In the genomic region with DNA sequence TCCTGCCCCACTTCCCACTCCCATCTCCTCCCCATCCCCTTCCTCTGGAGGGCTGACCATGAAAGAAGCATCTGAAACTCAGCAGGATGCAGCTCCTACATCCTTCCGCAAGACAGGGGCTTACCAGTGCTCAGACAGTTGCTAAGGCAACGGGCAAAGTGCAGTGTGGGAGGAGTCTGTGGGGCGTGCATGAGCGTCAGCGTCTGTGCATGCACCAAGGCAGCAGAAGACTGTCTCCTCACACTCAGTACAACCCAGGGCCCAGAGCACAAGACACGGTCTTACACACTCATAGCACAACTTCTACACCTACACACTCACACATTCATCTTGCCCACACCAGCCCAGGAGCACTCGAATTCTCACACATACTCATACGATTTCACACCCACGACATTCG, we compare ENCODE assay signal across 8 mouse cellular contexts.
DNase-seq lines count a peak whose midpoint lies in the region; ATAC-seq and TF ChIP-seq lines count a peak whose summit lies in the region.

No protein-coding gene starts in this region.

- peak; percentile 92 for ATAC-seq in forebrain, embryonic 14.5 days

- H3K4me2 ChIP-seq in forebrain, embryonic 14.5 days (ENCODE audit: low read length) = peak overlapping the region; percentile 28; the same call in 1 of the 2 replicates

- no peak for TF ChIP-seq POLR2A in thymus, adult 2 months (IDR thresholded peaks at IDR 0.05; ENCODE audit: control insufficient read depth, extremely low read depth, insufficient read depth, low read length, poor library complexity)
- TF ChIP-seq POLR2A in kidney, adult 2 months (IDR thresholded peaks at IDR 0.05; ENCODE audit: low read depth, low read length) = no peak

- no peak overlapping the region for H3K4me3 ChIP-seq in thymus, adult 2 months (ENCODE audit: control insufficient read depth, insufficient read depth, low read length)
- H3K4me3 ChIP-seq in forebrain, embryonic 14.5 days (ENCODE audit: low read depth, low read length) = no peak overlapping the region
- H3K4me3 ChIP-seq in kidney, adult 2 months (ENCODE audit: insufficient read depth, low read depth, low read length) = no peak overlapping the region
- H3K4me3 ChIP-seq in megakaryocyte, embryonic 14.5 days (replicated peaks) = peak overlapping the region; percentile 29

- no peaks in the 10 kb centered on the region; the same call in 1 of the 2 replicates for H3K27me3 ChIP-seq in thymus, adult 2 months (ENCODE audit: control insufficient read depth, insufficient read depth, low read length)
- no peaks in the 10 kb centered on the region for H3K27me3 ChIP-seq in forebrain, embryonic 14.5 days (replicated peaks; ENCODE audit: control insufficient read depth, insufficient read depth, low read length)
- H3K27me3 ChIP-seq in kidney, adult 2 months (replicated peaks; ENCODE audit: control insufficient read depth, insufficient read depth, low read length) = no peaks in the 10 kb centered on the region
- peaks cover 96% of the 10 kb centered on the region for H3K27me3 ChIP-seq in megakaryocyte, embryonic 14.5 days (replicated peaks)

- H3K9me3 ChIP-seq in forebrain, embryonic 14.5 days (replicated peaks; ENCODE audit: control insufficient read depth, low read length) = no peaks in the 10 kb centered on the region
- no peaks in the 10 kb centered on the region for H3K9me3 ChIP-seq in megakaryocyte, embryonic 14.5 days

- no peak overlapping the region for H3K27ac ChIP-seq in thymus, adult 2 months (ENCODE audit: control insufficient read depth, insufficient read depth, low read length)
- H3K27ac ChIP-seq in forebrain, embryonic 14.5 days (ENCODE audit: low read depth, low read length) = 0 out of 2 replicates have a peak overlapping the region, but pooled peaks have one; percentile 33
- no peak overlapping the region for H3K27ac ChIP-seq in kidney, adult 2 months (ENCODE audit: insufficient read depth, low read depth, low read length)

- peaks cover 9% of the 10 kb centered on the region for H3K4me1 ChIP-seq in thymus, adult 2 months (replicated peaks; ENCODE audit: control insufficient read depth, insufficient read depth, low read length)
- H3K4me1 ChIP-seq in forebrain, embryonic 14.5 days (ENCODE audit: control insufficient read depth, insufficient read depth, low read length) = peaks cover 21% of the 10 kb centered on the region
- peaks cover 2% of the 10 kb centered on the region; the same call in 1 of the 2 replicates for H3K4me1 ChIP-seq in kidney, adult 2 months (ENCODE audit: control insufficient read depth, insufficient read depth, low read length)
- peaks cover 49% of the 10 kb centered on the region for H3K4me1 ChIP-seq in megakaryocyte, embryonic 14.5 days

- H3K36me3 ChIP-seq in thymus, adult 2 months (ENCODE audit: control insufficient read depth, insufficient read depth, low read length) = no peaks in the 10 kb centered on the region
- no peaks in the 10 kb centered on the region for H3K36me3 ChIP-seq in forebrain, embryonic 14.5 days (ENCODE audit: control insufficient read depth, insufficient read depth, low read length)
- no peaks in the 10 kb centered on the region for H3K36me3 ChIP-seq in kidney, adult 2 months (ENCODE audit: control insufficient read depth, insufficient read depth, low read length)
- H3K36me3 ChIP-seq in megakaryocyte, embryonic 14.5 days (replicated peaks; ENCODE audit: low read length) = no peaks in the 10 kb centered on the region

- H3K9ac ChIP-seq in forebrain, embryonic 14.5 days (ENCODE audit: low read length) = no peak overlapping the region

- TF ChIP-seq CTCF in thymus, adult 2 months (IDR thresholded peaks at IDR 0.05; ENCODE audit: borderline replicate concordance, control insufficient read depth, extremely low read depth, insufficient read depth, low read length, poor library complexity) = no peak
- TF ChIP-seq CTCF in kidney, adult 2 months (conservative IDR thresholded peaks at IDR 0.05; ENCODE audit: insufficient read depth, insufficient read length, low read depth, low read length) = no peak

- DNase-seq in thymus, postnatal 14 days = peak; percentile 23
- no peak for DNase-seq in thymus, adult 2 months
- peak; percentile 85 for DNase-seq in forebrain, embryonic 14.5 days (ENCODE audit: low spot score)
- DNase-seq in kidney, adult 2 months = peak; percentile 59
- peak; percentile 38 for DNase-seq in right cerebral cortex, postnatal 4 days
- DNase-seq in cerebellum, adult 11 months = no peak
- no peak for DNase-seq in adipocyte (ENCODE audit: low spot score)

- WGBS in thymus, adult 2 months = 40% methylated on average over 10 of the region's 10 CpGs
- WGBS in forebrain, embryonic 14.5 days = 34% methylated on average over 10 of the region's 10 CpGs
- 28% methylated on average over 10 of the region's 10 CpGs for WGBS in kidney, adult 2 months

Comparison
In these comparisons a context has a peak if more than half of its experiments do, and no peak if none do; other contexts are left out.
1. DNase-seq: peak in thymus, postnatal 14 days (single experiment), forebrain, embryonic 14.5 days (single experiment), kidney, adult 2 months (single experiment) and right cerebral cortex, postnatal 4 days (single experiment); none in thymus, adult 2 months (single experiment), cerebellum, adult 11 months (single experiment) and adipocyte (single experiment).